Mouse (Mus musculus) spleen, postnatal 14 days (tissue): ENCODE data around the gene Mvb12a.

ENCODE experiments used
- DNase-seq, 2 experiments: peaks; one replicate each; pipeline ENCODE4 v3.0.0; 2021 to 2022; ENCODE audit warnings: low spot score in 2 of 2

Gene Mvb12a

DNA sequence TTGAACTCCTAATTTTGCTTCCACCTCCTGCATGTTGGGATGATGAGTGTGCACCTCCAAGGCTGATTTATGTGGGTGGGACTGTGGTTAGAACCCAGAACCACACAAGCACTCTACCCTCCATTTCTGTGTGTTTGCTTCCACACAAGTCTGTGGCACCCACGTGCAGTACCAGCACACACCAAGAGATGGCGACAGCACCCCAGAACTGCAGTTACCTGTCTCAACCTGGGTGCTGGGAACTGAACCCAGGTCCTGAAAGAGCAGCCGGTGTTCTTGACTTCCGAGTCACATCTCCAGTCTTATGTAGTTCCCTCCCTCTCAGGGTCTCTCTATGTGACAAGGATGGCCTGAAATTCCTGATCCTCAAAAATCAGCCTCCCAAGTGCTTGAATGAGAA is 21.3 kb downstream of the Mvb12a start:
- no peak for DNase-seq

GRCm38 (mm10) chr8:71566501-71566900 is 23.8 kb downstream of the Mvb12a start, which contains the start of gene Nxnl1:
TSS of gene Nxnl1 (minus strand) at chr8:71566601.
- no peak for DNase-seq

DNA sequence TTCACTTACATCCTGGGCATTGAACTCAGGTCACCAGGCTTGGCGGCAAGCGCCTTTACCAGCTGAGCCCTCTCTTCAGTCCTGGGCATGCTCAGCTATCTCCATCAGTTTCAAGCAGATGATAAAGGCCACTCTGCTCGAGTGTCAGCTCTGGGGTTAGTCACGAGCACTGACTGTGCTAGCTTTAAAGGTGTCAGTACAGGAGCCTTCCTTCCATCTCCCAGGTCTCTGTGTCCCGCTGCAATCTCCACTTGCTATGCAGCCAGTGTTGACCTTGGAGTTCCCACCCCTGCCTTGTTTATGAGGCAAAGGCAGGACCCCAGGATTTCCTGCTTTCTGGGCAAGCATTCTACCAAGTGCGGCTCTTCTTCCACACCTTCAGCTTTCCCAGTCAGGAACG is 24.9 kb downstream of the Mvb12a start:
- no peak for DNase-seq

DNA sequence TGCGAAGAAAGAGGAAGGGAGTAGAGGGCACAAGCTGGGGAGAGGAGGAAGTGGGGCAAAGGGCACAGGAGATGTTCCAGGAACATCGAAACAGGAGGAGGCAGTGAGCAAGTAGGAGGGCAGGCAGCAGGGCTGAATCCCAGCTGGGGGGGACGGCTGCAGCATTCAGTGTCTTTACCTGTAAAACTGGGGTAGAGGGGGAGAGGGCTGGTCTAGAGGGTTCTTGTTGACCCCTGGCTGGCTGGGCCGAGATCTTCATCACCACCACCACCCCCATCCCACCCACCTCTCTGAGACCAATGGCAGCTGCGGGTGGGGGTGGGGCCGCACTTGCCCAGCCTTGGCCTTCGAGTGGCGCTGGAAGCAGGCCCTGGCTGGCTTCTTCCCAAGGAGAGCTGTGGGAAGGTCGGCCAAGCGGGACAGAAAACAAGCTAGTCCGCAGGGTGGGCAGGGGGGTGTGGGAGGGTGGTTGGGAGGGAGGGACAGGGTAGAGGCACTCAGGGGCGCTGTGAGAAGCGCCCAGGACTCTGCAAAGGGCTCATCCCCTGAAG is 25.7 kb downstream of the Mvb12a start, which contains the start of gene Slc27a1:
Gene Slc27a1, plus strand, starts transcription at position 496 of the 551 bp plus-strand sequence.
- no peak for DNase-seq

DNA sequence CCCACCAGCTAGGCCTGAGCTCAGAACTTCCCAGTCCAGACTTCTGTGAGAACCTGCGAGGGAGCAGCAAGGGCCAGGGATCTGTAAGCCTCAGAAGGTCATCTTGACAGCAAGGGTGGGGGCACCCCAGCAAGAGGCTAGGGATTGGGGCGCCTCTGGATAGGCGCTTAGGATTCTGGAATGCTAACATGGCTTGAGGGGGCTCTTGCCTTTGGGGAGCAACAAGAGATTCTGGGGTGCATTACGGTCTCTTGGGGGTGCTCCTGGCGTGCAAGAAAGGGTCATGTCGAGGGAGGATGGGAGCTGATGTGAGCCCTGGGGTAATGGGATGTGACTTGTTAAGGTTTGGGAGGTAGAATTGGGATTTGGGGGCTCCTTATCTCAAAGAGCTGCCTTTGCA is 26.2 kb downstream of the Mvb12a start:
- no peak for DNase-seq

GRCm38 (mm10) chr8:71569366-71570290 is 26.9 kb downstream of the Mvb12a start:
- DNase-seq: peak in 1 of 2 experiments; percentile 54

DNA sequence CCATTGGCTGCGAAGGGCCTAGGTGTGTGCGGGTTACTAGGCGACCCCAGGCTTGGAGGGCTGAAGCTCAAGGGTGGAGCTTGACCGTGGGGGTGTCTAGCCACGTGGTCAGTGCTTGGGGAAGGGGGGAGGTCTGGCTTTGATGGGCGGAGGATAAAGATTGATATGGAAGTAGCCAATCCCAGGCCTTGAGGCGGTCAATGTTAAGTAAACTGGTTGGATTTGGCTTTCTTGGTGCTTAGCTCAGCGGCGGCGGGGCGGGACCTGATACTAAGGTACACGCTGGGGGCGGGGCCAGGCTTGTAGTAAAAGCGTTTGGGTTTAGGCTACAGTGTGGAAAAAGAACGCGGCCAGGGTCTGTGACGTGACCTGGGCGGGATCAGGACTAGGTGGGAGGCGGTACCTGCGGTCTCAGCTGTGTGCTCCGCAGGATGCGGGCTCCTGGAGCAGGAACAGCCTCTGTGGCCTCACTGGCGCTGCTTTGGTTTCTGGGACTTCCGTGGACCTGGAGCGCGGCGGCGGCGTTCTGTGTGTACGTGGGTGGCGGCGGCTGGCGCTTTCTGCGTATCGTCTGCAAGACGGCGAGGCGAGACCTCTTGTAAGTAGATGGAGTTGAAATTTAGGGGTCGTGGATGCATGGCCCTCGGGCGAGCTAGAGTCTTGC is 27.7 kb downstream of the Mvb12a start:
- peak; percentile 61 to 66 for DNase-seq

- DNase-seq: no peak
Observed at GRCm38 (mm10) chr8:71572077-71572476, 29.4 kb downstream of the Mvb12a start.

GRCm38 (mm10) chr8:71572847-71573633 is 30.3 kb downstream of the Mvb12a start:
- no peak for DNase-seq

DNA sequence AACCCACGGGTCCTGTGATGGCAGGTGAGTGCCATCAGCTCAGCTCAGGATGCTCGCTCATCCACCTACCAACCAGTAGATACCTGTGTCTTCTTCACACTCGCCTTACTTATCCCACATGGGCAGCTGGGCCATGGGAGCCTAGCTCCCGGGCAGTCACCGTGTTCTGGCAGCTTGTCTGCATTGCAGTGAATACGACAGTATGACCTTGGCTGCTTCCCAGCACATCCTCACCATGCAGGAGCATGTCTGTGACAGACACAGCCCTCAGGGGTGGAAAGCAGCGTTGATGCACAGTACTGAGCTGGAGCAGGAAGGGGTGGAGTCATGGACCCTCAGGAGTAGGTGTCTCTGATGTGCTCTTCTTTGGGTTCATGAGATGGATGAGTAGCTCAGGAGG is 31.7 kb downstream of the Mvb12a start:
- no peak for DNase-seq

GRCm38 (mm10) chr8:71575020-71575419 is 32.3 kb downstream of the Mvb12a start:
- DNase-seq: no peak

- DNase-seq: no peak
Observed at GRCm38 (mm10) chr8:71577856-71578387, 35.2 kb downstream of the Mvb12a start.

GRCm38 (mm10) chr8:71579009-71579408 is 36.3 kb downstream of the Mvb12a start:
- no peak for DNase-seq

- no peak for DNase-seq
Observed at GRCm38 (mm10) chr8:71579476-71579875, 36.8 kb downstream of the Mvb12a start.

DNA sequence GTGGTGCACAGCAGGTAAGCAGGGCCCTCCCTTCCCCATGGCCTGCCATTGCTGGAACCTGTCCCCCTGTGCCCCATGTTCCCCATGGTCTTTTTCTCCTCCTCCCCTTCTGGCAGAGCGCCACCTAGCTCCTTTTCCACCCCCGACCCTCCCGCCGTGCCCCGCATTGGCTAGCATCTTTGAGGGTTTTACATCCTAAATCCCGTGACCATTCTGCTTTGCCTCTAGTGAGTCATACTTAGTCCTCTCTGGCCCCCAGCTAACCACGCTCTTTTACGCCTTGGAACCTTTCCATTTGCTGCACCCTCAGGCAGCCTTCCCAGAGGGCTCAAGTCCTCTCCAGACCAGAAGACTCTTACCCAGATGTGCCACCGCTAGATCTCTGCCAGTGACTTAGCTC is 37.5 kb downstream of the Mvb12a start:
- DNase-seq: no peak

GRCm38 (mm10) chr8:71586891-71587290 is 44.2 kb downstream of the Mvb12a start:
- DNase-seq: no peak

- no peak for DNase-seq
Observed at GRCm38 (mm10) chr8:71588762-71589161, 46.0 kb downstream of the Mvb12a start.

GRCm38 (mm10) chr8:71591017-71591416 is 48.3 kb downstream of the Mvb12a start:
- DNase-seq: no peak

- peak; percentile 85 to 87 for DNase-seq
Observed at GRCm38 (mm10) chr8:71591471-71592373, 49.0 kb downstream of the Mvb12a start, which contains the start of gene Pgls. TSS of gene Pgls (plus strand) at chr8:71592176.
